Mouse (Mus musculus): ENCODE measurements at regions not wholly inside any gene's neighbourhood (a gene's known extent, or its start where the extent isn't known, plus 50 kb on each side); places are given as distances from the start of the nearest gene placed in this dataset.

DNA sequence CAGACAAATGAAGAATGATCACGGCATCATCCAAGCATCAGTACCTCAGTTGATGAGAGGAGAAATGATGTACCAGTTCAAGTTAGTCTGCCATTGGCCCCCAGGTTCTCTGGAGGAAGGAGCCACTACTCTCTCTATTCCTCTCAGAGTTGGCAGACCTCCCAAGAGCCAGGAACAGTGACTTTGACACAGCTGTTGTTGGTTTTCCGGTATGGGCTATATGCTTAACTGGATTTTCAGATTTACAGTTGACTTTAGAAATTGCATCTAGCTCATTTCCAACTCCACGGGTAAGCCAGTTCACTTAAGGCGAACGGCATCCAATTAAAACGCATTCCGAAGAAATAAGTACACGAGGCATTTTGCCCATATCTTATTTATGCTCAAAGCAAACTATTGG, 182.9 kb upstream of the Ppargc1a start:
- no peak for DNase-seq

DNA sequence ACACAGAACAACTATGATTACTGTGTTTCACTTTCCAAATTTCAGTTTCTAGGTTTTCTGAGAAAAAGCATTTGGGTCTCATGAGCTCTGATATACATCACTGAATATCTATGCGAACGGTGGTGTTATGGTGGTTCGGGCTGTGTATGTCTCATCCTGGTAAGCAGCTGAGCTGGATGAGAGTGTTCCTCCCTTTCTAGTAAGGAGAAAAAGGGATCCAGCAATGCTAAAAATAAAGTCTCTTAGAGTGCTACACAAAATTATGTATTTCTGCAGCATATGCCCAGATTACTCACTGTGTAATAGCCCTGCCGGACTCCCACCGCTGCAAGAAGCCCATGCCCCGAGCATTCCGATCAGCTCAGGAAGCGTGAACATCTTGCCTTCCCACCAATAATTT, 173.4 kb upstream of the Ppargc1a start:
- no peak for DNase-seq

DNA sequence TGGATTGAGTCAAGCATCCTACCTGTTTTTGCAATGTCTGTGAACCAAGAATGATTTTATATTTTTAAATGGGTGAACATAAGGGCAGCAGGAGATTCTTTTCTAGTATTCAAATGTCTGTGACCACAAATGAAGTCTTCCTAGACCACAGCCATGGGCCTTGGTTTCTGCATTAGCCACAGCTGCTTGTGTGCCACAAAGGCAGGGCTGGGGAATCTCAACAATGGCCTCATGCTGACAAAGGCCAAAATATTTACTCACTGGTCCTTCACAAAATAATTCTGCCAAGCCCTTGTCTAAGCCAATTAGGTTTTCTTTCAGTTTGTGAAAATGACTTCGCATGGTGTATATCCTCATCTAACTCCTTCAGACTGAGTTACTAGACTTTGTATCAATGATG, 162.7 kb upstream of the Ppargc1a start:
- no peak for DNase-seq

DNA sequence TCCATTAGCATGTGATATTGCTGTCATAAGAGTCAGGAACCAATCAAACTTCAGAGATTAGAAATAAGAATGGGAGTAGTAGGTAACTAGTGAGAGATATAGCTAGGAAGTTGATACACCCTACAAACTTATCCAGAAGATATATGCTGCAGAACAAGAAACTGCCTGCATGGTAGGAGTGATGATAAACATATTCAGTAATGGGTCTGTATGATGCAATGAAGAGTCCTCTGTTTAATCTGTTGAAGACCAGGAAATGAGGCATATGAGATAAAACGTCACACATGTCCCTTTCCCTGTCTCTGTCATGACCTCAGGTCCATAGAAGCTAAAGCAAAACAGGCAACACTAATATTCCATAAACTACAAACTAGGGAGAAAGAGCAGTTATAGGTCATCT, 162.2 kb upstream of the Ppargc1a start:
- DNase-seq = no peak

DNA sequence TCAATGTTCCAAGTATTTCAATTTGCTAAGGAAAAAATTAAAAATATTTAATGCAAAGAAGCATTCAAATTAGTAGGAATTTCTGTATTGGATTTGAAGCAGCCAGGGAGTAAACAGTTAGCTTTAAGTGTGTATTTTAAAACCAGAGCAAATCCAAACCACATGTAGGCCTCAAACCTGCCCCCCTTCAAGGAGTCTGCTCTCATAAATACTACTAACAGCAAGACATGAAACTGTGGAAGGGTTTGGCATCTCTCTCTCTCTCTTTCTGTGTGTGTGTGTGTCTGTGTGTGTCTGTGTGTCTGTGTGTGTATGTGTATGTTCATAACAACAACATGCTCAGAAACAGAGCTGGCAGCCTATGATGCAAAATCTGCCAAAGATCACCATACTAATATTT, 159.2 kb upstream of the Ppargc1a start:
- DNase-seq = no peak

DNA sequence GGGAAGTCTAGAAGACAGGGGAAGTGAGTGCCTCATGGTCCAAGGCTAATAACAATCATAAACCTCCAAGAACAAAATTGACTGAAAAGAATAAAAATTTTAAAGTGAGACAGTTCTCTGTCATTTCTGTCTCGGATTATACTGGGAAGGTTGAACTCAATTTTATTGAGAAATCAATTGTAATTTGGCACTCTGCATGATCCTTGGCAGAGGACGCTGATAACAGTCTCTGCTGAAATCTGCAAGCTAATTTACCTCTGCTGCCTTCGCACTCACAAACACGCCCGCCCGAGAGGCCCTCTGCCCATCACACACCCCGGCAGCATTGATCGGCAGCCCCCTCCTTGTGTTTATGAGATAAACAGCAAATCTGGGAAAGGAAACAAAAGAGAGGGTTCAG, 151.4 kb upstream of the Ppargc1a start:
- no peak for DNase-seq

DNA sequence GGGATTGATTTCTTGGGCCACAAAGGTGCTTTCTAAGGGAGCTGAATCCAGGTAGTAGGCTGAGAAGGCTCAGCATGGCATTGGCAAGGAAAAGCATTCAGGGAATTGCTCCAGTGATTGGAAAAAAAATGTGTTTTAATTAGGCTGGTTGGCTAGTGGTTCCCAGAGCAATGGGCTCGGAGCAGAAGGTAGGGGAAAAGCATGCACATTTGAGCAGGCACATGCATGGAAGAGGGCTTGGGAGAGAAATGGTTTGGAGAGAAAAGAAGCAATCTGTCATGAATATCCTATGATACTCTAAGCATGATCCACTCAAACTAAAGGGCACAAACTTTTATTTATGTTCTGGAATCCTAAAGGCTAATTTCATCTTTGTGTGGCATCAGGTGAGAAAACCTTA, 150.9 kb upstream of the Ppargc1a start:
- no peak for DNase-seq

DNA sequence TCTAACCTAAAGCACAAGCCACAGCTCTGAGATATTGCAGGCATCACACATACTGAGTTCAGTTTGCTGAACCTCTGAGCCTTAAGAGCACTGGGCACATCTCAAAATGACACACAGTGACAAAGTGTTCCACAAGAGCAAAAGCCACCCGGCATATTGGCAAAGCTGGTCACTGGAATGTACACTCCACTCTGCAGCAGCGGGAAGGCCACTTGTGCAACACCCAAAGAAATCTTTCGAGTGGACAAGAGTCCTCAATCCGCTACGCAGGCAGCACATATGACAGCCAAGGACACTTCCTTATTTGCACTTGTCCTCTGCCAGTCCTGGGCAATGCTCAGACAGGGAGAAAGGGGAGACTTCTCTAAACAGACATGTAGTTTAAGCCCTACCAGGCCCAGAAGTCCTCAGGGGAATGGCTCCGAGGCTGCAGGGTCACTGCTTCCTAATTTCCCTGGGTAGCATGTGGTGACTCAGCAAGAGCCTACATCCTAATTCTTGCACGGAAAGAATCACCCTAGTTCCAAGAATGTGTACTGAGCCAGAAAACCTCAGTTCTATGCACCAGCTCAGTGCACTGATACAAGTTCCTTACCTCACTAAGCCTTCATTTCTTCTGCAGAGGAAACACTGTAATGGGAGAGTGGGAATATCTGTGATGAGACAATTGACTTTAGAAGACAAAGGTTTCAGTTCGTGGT, 144.5 kb upstream of the Ppargc1a start:
- DNase-seq = no peak

DNA sequence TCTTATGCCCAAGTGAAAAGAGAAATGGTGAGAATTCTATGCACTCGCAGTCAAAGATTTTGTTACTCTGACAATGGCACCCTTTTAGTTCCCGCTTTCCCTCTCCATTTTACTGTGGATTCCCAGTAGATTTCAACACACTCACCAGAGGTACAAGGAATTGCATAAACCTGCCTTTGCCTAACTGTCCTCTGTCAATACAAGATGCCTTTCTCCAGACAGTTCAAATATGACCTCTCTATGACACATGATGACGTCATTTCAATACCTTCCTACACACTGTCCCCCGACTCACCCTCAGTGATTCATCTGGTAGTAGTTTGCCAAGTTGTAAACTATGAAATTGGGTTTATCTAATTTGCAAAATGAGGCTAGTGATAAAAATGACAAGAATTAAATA, 143.1 kb upstream of the Ppargc1a start:
- no peak for DNase-seq

DNA sequence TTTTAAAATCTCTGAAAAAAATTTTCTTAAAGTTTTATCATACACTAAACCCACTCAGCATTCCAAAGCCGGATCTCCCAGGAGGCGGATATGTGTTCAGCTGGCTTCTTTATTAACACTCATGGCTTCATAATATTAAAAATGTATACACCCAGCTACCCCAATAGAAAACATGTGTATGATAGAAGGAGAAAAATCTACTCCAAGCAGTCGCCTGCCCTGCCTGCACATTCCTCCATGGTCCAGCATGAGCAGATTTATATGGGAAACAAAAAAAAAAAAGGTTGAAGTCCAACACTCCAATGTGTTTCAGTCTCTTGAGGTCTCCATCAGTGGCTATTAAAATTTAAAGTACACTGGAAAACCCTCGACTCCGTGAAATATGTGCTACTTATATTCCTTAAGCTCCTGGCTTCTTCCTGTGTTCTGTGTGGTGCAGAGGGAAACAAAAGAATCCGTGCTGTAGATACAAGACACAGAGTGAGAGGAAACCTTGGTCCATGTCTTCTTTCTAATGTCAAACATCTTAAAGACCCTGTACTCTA, 142.0 kb upstream of the Ppargc1a start:
- no peak for DNase-seq

DNA sequence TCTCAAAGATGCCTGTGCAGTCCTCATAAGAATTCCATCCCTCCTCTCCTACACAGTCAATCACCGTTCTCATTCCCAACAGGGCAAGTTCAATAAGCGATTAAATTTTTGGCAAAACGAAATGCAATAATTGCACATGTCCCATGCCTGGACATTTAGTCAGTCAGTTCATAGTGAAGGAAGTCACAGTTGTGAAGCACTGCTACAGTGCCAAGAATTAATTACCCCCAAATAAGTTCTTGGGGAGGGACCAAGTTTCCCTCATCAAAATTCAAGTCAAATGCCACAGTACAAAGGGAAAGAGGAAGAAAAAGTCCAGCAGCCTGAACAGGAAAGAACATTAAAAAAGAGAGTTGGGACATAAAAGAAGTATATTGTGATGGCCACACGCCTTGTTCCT, 112.4 kb upstream of the Ppargc1a start:
- DNase-seq = peak; percentile 20

DNA sequence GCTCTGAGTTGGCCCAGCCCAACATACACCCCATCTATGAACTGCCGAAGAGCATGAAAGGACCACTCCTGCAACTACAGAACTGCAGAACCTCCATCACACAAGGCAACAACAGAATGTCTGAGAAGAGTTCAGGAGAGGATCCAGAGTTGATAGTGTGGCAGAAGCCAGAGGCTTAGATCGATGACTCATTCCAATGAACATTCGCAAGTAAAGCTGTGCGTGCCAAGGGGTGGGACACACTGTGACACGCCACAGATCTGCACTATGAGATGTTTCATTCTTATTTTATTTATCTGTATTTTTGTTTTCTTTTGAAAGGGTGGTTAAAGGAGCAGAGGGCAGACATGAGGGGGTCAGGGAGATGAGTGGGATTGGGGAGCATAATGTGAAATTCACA, 103.7 kb upstream of the Ppargc1a start:
- DNase-seq = no peak

DNA sequence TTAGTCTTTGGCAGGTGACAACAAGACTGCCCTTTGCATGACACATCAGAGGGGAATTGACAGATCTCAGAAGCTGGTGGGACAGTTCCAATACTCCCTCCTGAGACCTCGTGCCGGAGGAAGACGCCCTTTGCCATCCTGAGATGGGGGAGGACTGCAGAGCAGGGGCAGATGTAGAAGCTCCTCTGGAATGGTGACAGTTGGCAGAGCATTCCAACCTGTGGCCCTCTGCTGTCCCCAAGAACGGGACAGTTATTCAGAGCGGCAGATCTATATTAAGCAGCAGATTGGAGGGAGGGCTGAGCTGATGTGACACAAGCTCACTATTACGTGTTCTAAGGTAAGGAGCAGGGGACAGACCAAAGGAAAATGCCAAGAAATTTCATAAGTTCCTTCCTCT, 97.7 kb upstream of the Ppargc1a start:
- DNase-seq = no peak

DNA sequence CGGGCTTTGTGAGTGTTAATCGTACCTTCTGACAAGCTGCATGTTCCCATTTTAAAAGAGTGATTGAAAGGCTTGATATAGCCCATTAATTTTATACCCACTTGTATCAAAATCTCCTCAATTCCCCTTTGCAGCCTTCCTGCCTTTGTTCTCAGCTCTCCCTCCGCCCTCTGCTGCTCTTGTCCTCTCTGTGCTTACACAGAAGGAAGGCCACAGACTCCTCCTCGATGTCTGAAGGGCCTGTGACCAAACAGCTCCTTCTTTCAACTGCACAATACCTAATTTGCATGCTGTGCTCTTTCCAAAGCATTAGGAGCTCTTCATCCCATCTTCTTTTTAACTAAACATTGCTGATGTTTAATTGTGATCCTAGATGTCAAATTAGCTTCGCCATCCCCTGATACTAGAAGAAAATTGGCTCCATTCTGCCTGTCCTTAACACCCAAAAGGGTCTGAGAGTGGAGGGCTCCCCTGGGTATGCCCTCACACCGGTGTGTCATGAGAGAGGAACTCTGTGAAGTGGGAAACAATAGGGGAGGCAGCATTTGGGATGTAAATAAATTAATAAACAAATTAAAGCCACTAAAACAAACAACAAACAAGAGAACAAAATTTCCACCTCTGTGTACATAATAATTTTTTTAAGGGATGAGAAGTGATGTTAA, 90.8 kb upstream of the Ppargc1a start:
- no peak for DNase-seq

DNA sequence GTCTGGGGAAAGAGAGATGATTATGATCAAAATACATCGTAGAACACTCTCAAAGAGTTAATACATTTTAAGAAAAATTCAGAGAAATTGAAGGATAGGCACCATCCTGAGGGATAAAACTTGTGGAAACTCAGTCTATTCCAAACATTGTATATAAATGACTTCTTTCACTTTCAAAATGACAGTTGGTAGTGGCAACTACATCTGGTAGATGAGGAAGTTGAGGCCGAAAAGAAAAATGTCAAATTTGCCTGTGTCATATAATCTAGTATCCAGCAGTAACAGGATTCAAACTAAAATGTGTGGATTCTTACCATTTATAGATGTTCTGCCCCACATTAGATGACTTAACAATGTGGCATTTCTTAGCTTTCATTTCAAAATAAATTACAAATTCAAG, 86.0 kb upstream of the Ppargc1a start:
- DNase-seq = no peak

DNA sequence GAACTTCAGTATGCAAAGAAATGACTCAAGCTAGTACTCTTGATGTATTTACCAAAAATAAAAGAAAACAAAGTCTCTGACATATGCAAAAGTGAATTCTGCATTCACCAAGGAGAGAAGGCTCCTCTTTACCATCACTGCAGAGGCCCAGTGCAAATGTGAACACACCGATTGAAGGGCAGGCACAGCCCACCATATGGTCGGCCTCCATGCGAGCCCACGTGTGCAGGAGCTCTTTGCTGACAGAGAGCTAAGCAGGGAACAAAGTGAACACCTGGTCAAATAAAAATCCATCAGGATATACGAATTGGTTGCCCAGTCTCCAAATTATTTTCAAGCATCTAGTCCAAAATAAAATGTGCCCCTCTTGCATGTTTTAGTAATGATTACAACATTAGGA, 56.9 kb upstream of the Ppargc1a start:
- DNase-seq = no peak
